Mouse (Mus musculus) stomach, postnatal 0 days (tissue): ENCODE data around the gene Prkag2. TPM values are rescaled to one million over a fixed set of nuclear protein-coding genes. Genes with fewer than 3 reads are reported as not detected.

ENCODE experiments used
- ATAC-seq: fragments of 200-750 bp; cut with Nextera tagmentation; 2 replicates; pipeline ENCODE4 v1.8.0; 2017; ENCODE audit not compliant: low FRiP score, low TSS enrichment
- DNase-seq: peaks from one replicate; pipeline ENCODE4 v3.0.0-alpha.2; 2016; ENCODE audit warnings: low spot score
- H3K27ac ChIP-seq: fragments of 300-500 bp; sonication (generic); replicated peaks from 2 replicates; pipeline ENCODE4 v1.5.1; 2014; ENCODE audit warnings: mild to moderate bottlenecking, control low read depth
- H3K27me3 ChIP-seq: fragments of 300-500 bp; sonication (generic); 2 replicates; pipeline ENCODE4 v1.6.1; 2014; ENCODE audit warnings: low read length; ENCODE audit not compliant: control insufficient read depth, insufficient read depth
- H3K36me3 ChIP-seq: fragments of 300-500 bp; sonication (generic); 2 replicates; pipeline ENCODE4 v1.6.1; 2014; ENCODE audit warnings: low read length, mixed read lengths; ENCODE audit not compliant: control insufficient read depth, insufficient read depth
- H3K4me1 ChIP-seq: fragments of 300-500 bp; sonication (generic); replicated peaks from 2 replicates; pipeline ENCODE4 v1.6.1; 2014; ENCODE audit warnings: antibody characterized with exemption; ENCODE audit not compliant: control insufficient read depth, insufficient read depth
- H3K4me2 ChIP-seq: fragments of 300-500 bp; sonication (generic); replicated peaks from 2 replicates; pipeline ENCODE4 v1.6.1; 2014; ENCODE audit warnings: low read depth, mild to moderate bottlenecking, control low read depth, moderate library complexity
- H3K4me3 ChIP-seq: fragments of 300-500 bp; sonication (generic); 2 replicates; pipeline ENCODE4 v1.5.1; 2014; ENCODE audit warnings: low read depth, low read length, control low read depth
- H3K9ac ChIP-seq: fragments of 300-500 bp; sonication (generic); 2 replicates; pipeline ENCODE4 v1.6.1; 2014; ENCODE audit warnings: mild to moderate bottlenecking, low read length, control low read depth, mixed read lengths
- H3K9me3 ChIP-seq: fragments of 300-500 bp; sonication (generic); 2 replicates; pipeline ENCODE4 v1.6.1; 2016; ENCODE audit warnings: low read length; ENCODE audit not compliant: control insufficient read depth
- CTCF ChIP-seq: IDR thresholded peaks from 2 replicates; pipeline ENCODE4 v1.5.1; 2016; ENCODE audit warnings: antibody characterized with exemption, low read depth, mild to moderate bottlenecking, moderate library complexity
- EP300 ChIP-seq: optimal IDR thresholded peaks from 2 replicates; pipeline ENCODE3; 2016; ENCODE audit warnings: antibody characterized with exemption
- WGBS: fragments of 180-500 bp; shearing (Covaris S2); extraction: QIAGEN DNeasy Blood & Tissue Kit; methylation state at CpG from one replicate; pipeline ENCODE4 v1.1.7; 2014; 5-methylcytosine and 5-hydroxymethylcytosine counted together
- polyA plus RNA-seq: library from polyadenylated mRNA; unstranded; fragments of >200 nt; fragmentation: Nextera tagmentation; extraction: Ambion mirVana; gene quantifications from 2 replicates; pipeline ENCODE4 v1.2.1, GENCODE M21; 2015

The Prkag2 gene
- polyA plus RNA-seq, 1 experiment from 2014 or later = 33.9 TPM

DNA sequence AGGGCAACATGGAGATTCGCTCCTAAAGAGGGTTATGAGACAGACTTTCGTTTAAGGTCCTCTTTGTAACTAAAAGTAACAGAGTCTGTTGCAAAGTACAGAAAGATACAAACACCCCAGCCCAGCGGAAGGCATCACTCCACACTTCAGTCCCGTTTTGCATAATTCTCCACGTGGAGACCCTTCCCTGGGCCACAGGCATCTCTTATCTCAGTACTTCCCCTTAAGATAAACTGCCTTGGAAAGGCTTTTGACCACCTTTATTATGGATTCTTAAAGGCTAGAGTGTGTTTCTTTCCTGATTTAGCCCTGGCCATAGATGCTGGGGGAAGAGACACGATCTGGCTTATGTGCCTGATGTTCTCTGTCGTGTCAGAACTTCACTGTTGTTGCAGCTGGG lies 59.5 kb downstream of the Prkag2 start:
- Histone ChIP-seq H3K4me2 (no peak overlapping the region), H3K4me1 (no peaks in the 10 kb centered on the region), H3K9me3 (no peaks in the 10 kb centered on the region), H3K27me3 (no peaks in the 10 kb centered on the region), H3K4me3 (no peak overlapping the region), H3K9ac (no peak overlapping the region), H3K36me3 (no peaks in the 10 kb centered on the region), H3K27ac (no peak overlapping the region)
- ATAC-seq (no peak), DNase-seq (no peak)
- TF ChIP-seq CTCF (no peak), EP300 (no peak)
- 66% methylated on average over 7 of the region's 7 CpGs for WGBS

- 87% methylated on average over 2 of the region's 2 CpGs for WGBS
- Histone ChIP-seq H3K4me3 (no peak overlapping the region), H3K4me1 (no peaks in the 10 kb centered on the region), H3K9me3 (no peaks in the 10 kb centered on the region), H3K36me3 (no peaks in the 10 kb centered on the region), H3K27ac (no peak overlapping the region), H3K27me3 (no peaks in the 10 kb centered on the region), H3K9ac (no peak overlapping the region), H3K4me2 (no peak overlapping the region)
- TF ChIP-seq CTCF (no peak), EP300 (no peak)
- DNase-seq (no peak), ATAC-seq (no peak)
Measured at GRCm38 (mm10) chr5:25038827-25039226, 61.6 kb downstream of the Prkag2 start.

DNA sequence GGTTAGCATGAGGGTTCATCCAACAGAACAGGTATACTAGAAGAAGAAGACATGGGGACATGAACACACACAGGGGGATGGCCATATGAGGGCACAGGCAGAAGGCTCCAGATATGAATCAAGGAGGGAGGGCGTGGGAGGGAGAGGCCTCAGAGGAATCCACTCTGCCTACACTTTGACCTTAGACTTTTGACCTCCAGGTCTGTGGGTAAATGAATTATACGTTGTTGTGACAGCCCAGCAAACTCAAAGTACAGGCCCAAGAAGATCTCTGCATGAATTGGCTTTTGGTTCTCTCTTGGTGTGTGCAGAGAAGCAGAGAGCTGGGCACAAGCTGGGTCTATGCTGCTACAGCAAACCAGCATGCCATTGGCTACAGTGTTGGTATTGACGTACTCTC lies 65.1 kb downstream of the Prkag2 start:
- DNase-seq (no peak), ATAC-seq (no peak)
- Histone ChIP-seq H3K9ac (no peak overlapping the region), H3K27me3 (no peaks in the 10 kb centered on the region), H3K4me3 (no peak overlapping the region), H3K9me3 (no peaks in the 10 kb centered on the region), H3K4me1 (no peaks in the 10 kb centered on the region), H3K4me2 (no peak overlapping the region), H3K27ac (no peak overlapping the region), H3K36me3 (no peaks in the 10 kb centered on the region)
- WGBS = 67% methylated on average over 3 of the region's 3 CpGs
- no peak for TF ChIP-seq EP300
- TF ChIP-seq CTCF = no peak

DNA sequence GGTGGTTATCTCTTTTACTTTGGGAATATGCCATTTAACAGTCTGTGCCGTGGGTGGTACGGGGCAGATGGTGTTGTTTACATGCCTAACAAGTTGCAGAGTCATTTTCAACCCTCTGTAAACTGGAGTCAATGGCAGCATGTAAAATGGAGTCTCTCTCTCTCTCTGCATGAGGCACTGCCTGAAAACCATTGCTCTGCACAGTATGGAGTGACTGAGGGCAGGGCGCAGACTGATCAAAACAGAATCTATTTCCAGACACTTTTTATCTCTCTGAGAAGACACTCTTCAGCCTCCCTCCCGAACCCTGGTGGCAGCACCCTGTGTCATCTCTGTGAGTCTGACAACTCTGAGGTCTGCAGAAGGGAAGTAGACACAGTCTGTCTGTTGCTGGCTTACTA lies 69.0 kb downstream of the Prkag2 start:
- no peak for DNase-seq
- Histone ChIP-seq H3K27ac (no peak overlapping the region), H3K9ac (no peak overlapping the region), H3K36me3 (no peaks in the 10 kb centered on the region), H3K27me3 (no peaks in the 10 kb centered on the region), H3K4me2 (no peak overlapping the region), H3K9me3 (no peaks in the 10 kb centered on the region), H3K4me1 (no peaks in the 10 kb centered on the region), H3K4me3 (no peak overlapping the region)
- WGBS = 72% methylated on average over 4 of the region's 4 CpGs
- ATAC-seq = no peak
- TF ChIP-seq CTCF (no peak), EP300 (no peak)

GRCm38 (mm10) chr5:25031037-25031436 lies 69.4 kb downstream of the Prkag2 start:
- Histone ChIP-seq H3K9ac (no peak overlapping the region), H3K4me3 (no peak overlapping the region), H3K27ac (peak overlapping the region; percentile 58; the same call in 1 of the 2 replicates), H3K4me2 (no peak overlapping the region), H3K4me1 (no peaks in the 10 kb centered on the region), H3K9me3 (no peaks in the 10 kb centered on the region), H3K27me3 (no peaks in the 10 kb centered on the region), H3K36me3 (no peaks in the 10 kb centered on the region)
- ATAC-seq (0 out of 2 replicates have a peak, but pooled peaks have one; percentile 5), DNase-seq (no peak)
- TF ChIP-seq EP300 = no peak
- no peak for TF ChIP-seq CTCF
- 82% methylated on average over 11 of the region's 11 CpGs for WGBS

- 17% methylated on average over 3 of the region's 3 CpGs for WGBS
- peak; percentile 68 for DNase-seq
- Histone ChIP-seq H3K9ac (no peak overlapping the region), H3K4me1 (peaks cover 4% of the 10 kb centered on the region; the same call in 1 of the 2 replicates), H3K36me3 (no peaks in the 10 kb centered on the region), H3K27me3 (no peaks in the 10 kb centered on the region), H3K4me2 (no peak overlapping the region), H3K4me3 (no peak overlapping the region), H3K9me3 (no peaks in the 10 kb centered on the region), H3K27ac (no peak overlapping the region; the same call in 1 of the 2 replicates)
- TF ChIP-seq EP300 (no peak), CTCF (no peak)
- ATAC-seq = peak; percentile 89
Measured at GRCm38 (mm10) chr5:25030276-25030681, 70.2 kb downstream of the Prkag2 start.
